Mouse (Mus musculus) midbrain, embryonic 16.5 days (tissue): ENCODE results near the gene Tmem39b. TPM values are rescaled to one million over a fixed set of nuclear protein-coding genes. Genes with fewer than 3 reads are reported as not detected.
"Not testable (repeated sequence)": the region's sequence is repeated elsewhere in the genome, so short reads cannot be mapped to it uniquely, and the experiment has no call there.

Source experiments
- ATAC-seq: fragments of 200-750 bp; cut with Nextera tagmentation; 2 replicates; pipeline ENCODE4 v1.8.0; 2017; ENCODE audit warnings: moderate TSS enrichment
- H3K27ac ChIP-seq: fragments of 300-500 bp; sonication (generic); 2 replicates; pipeline ENCODE4 v1.5.1; 2014; ENCODE audit warnings: mild to moderate bottlenecking, low read length, mixed read lengths
- H3K27me3 ChIP-seq: fragments of 300-500 bp; sonication (generic); 2 replicates; pipeline ENCODE4 v1.6.1; 2014; ENCODE audit warnings: low read depth, low read length, mixed read lengths; ENCODE audit not compliant: control insufficient read depth, insufficient read depth
- H3K36me3 ChIP-seq: fragments of 300-500 bp; sonication (generic); 2 replicates; pipeline ENCODE4 v1.6.1; 2014; ENCODE audit warnings: mild to moderate bottlenecking, low read length, moderate library complexity, mixed read lengths; ENCODE audit not compliant: control insufficient read depth, insufficient read depth
- H3K4me1 ChIP-seq: fragments of 300-500 bp; sonication (generic); 2 replicates; pipeline ENCODE4 v1.6.1; 2014; ENCODE audit warnings: mild to moderate bottlenecking, low read length, mixed read lengths; ENCODE audit not compliant: control insufficient read depth, insufficient read depth
- H3K4me2 ChIP-seq: fragments of 300-500 bp; sonication (generic); 2 replicates; pipeline ENCODE4 v1.6.1; 2014; ENCODE audit warnings: mild to moderate bottlenecking, low read length, mixed read lengths
- H3K4me3 ChIP-seq: fragments of 300-500 bp; sonication (generic); 2 replicates; pipeline ENCODE4 v1.5.1; 2014; ENCODE audit warnings: low read depth, mild to moderate bottlenecking, low read length, moderate library complexity, mixed read lengths
- H3K9ac ChIP-seq: fragments of 300-500 bp; sonication (generic); 2 replicates; pipeline ENCODE4 v1.6.1; 2014; ENCODE audit warnings: low read depth, low read length, mixed read lengths
- H3K9me3 ChIP-seq: fragments of 300-500 bp; sonication (generic); replicated peaks from 2 replicates; pipeline ENCODE4 v1.6.1; 2014; ENCODE audit warnings: mild to moderate bottlenecking, low read length, mixed read lengths; ENCODE audit not compliant: control insufficient read depth, poor library complexity, severe bottlenecking
- WGBS: fragments of 180-500 bp; shearing (Covaris S2); extraction: QIAGEN DNeasy Blood & Tissue Kit; methylation state at CpG from one replicate; pipeline ENCODE4 v1.1.7; 2014; 5-methylcytosine and 5-hydroxymethylcytosine counted together
- polyA plus RNA-seq: library from polyadenylated mRNA; unstranded; fragments of >200 nt; fragmentation: Nextera tagmentation; extraction: Ambion mirVana; gene quantifications from 2 replicates; pipeline ENCODE4 v1.2.1, GENCODE M21; 2015

Gene Tmem39b
- polyA plus RNA-seq, 1 experiment from 2014 or later: 16.8 TPM

DNA sequence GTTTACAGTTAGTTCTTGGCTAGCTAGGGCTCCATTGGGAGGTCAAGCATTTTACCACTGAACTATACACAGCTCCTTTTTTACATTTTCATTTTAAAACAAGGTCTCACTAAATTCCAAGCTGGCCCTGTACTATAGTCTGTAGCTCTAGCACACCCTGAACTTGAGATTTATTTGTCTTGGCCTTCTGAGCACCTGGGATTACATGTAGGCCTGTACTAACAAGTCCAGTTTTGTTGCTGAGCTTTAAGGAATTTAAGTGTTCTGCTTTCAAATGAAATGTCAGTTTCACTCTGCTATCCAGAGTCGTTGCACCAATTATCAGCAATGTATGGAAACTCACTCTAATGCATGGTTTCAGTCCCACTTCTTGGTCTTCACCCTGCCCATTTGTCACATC, 39.5 kb upstream of the Tmem39b start:
- Histone ChIP-seq H3K4me2 (no peak overlapping the region), H3K9me3 (no peaks in the 10 kb centered on the region), H3K27ac (no peak overlapping the region), H3K27me3 (no peaks in the 10 kb centered on the region), H3K36me3 (no peaks in the 10 kb centered on the region), H3K4me3 (no peak overlapping the region), H3K4me1 (peaks cover 22% of the 10 kb centered on the region), H3K9ac (no peak overlapping the region)
- WGBS: 88% methylated on average over 1 of the region's 1 CpGs
- ATAC-seq: no peak

GRCm38 (mm10) chr4:129735485-129735884, 38.8 kb upstream of the Tmem39b start:
- H3K36me3 ChIP-seq, ATAC-seq: not testable (repeated sequence)
- 97% methylated on average over 3 of the region's 4 CpGs for WGBS

DNA sequence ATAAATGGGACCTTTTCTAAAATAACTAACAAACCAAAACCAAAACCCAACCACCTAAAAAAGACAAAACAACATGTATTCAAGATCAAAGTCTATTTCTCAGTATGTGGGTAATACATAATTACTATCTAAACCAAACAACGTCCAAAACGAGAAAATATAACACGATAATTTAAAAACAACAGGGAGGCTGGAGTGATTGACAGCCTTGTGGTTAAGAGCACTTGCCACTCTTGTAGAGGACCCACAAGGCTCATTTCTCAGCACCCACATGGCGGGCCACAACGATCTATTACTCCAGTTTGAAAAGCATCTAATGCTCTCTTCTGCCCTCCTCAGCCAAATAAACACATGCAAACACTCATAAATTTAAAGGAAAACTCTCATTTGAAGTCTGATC, 34.8 kb upstream of the Tmem39b start:
- peaks cover 5% of the 10 kb centered on the region; the same call in 1 of the 2 replicates for H3K36me3 ChIP-seq
- 0 out of 2 replicates have a peak, but pooled peaks cover 2% of the 10 kb centered on the region for H3K4me1 ChIP-seq
- WGBS: 91% methylated on average over 5 of the region's 5 CpGs
- no peak for ATAC-seq
- no peak overlapping the region for H3K27ac ChIP-seq
- no peak overlapping the region for H3K4me2 ChIP-seq
- no peak overlapping the region for H3K9ac ChIP-seq
- no peaks in the 10 kb centered on the region for H3K27me3 ChIP-seq
- H3K9me3 ChIP-seq: no peaks in the 10 kb centered on the region
- H3K4me3 ChIP-seq: no peak overlapping the region

More at GRCm38 (mm10) chr4:129735485-129735884, 38.8 kb upstream of the Tmem39b start:
- not testable (repeated sequence) for H3K4me2 ChIP-seq, H3K27ac ChIP-seq, H3K9ac ChIP-seq, H3K27me3 ChIP-seq, H3K4me3 ChIP-seq, H3K9me3 ChIP-seq
- H3K4me1 ChIP-seq: peaks cover 22% of the 10 kb centered on the region

DNA sequence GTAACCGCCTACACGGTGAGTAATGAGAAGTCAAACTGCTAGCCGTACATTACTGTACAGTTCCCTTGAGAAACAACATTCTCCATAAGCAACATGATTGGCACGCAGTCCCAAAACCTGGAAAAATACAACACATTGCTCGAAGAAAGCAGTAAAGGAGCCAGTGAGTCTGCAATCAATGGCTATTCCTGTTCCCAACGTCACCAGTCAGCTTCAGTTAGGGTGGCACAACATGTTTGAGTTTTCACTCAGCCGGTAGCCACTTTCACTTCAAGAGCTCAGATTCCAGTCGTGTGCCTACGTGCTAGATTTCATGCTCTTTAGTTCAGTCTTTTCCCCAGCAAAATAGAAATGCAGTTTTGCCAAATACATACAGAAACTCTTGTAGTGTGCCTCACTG, 19.7 kb upstream of the Tmem39b start:
- H3K9me3 ChIP-seq: no peaks in the 10 kb centered on the region
- H3K4me3 ChIP-seq: no peak overlapping the region
- peaks cover 36% of the 10 kb centered on the region for H3K36me3 ChIP-seq
- H3K4me1 ChIP-seq: no peaks in the 10 kb centered on the region
- H3K9ac ChIP-seq: no peak overlapping the region
- no peak overlapping the region for H3K27ac ChIP-seq
- H3K4me2 ChIP-seq: no peak overlapping the region
- WGBS: 92% methylated on average over 9 of the region's 9 CpGs
- no peaks in the 10 kb centered on the region for H3K27me3 ChIP-seq
- no peak for ATAC-seq

DNA sequence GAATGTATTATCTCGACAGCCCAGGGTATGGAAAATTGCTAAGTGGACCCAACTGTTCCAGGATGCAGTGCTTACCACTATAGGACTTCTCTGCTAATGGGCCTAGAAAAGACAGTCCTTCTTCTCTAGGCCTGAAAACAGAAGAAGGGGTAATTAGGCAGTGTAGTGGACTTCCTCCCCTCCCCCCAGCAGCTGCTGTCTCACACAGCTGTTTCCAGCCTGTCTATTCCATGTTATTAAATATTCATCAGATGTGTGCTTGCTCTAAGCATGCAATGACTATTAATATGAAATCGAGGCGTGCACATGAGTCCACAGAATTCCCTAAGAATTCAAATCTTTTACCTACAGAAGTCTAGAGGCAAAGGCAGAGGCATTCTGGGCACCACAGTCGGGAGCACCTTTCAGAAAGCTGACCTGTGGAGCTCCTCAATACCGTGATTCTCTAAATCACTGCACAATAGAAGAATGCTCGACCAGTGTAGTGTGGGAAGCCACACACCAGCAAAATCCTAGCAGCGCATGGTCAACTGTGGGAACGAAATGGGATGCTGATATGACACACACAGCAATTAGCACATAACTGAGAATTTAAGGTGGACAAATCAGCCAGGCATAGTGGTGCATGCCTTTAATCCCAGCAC, 13.0 kb upstream of the Tmem39b start:
- Histone ChIP-seq H3K36me3 (peaks cover 33% of the 10 kb centered on the region), H3K9ac (0 out of 2 replicates have a peak overlapping the region, but pooled peaks have one; percentile 26), H3K4me3 (no peak overlapping the region), H3K27ac (peak overlapping the region; percentile 72), H3K9me3 (no peaks in the 10 kb centered on the region), H3K4me1 (peaks cover 9% of the 10 kb centered on the region; the same call in 1 of the 2 replicates), H3K27me3 (no peaks in the 10 kb centered on the region), H3K4me2 (no peak overlapping the region)
- ATAC-seq: peak; percentile 76
- WGBS: 35% methylated on average over 8 of the region's 8 CpGs

DNA sequence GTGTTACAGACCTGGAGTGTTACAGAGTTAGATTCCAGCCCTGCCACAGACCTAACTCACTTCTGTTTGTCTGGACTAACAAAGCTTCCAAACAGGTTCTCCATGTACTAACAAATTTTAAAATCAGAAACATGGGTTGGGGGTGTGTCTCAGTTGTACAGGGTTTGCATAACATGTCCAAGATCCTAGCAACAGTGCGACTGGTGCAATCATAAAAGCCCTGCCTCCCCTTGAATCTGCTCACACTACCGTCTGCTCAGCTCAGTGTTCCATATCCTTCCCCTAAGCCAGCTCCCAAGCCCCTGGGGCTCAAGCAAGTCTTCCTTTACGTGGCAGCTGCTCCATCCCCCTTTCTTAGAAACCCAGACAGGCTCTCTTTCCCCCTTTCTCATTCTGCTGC, 10.1 kb upstream of the Tmem39b start:
- peak overlapping the region; percentile 66; the same call in 1 of the 2 replicates for H3K27ac ChIP-seq
- no peaks in the 10 kb centered on the region for H3K27me3 ChIP-seq
- H3K4me3 ChIP-seq: no peak overlapping the region
- H3K9ac ChIP-seq: no peak overlapping the region
- peaks cover 23% of the 10 kb centered on the region for H3K36me3 ChIP-seq
- 31% methylated on average over 3 of the region's 3 CpGs for WGBS
- peaks cover 26% of the 10 kb centered on the region for H3K4me1 ChIP-seq
- H3K9me3 ChIP-seq: no peaks in the 10 kb centered on the region
- H3K4me2 ChIP-seq: no peak overlapping the region
- no peak for ATAC-seq

DNA sequence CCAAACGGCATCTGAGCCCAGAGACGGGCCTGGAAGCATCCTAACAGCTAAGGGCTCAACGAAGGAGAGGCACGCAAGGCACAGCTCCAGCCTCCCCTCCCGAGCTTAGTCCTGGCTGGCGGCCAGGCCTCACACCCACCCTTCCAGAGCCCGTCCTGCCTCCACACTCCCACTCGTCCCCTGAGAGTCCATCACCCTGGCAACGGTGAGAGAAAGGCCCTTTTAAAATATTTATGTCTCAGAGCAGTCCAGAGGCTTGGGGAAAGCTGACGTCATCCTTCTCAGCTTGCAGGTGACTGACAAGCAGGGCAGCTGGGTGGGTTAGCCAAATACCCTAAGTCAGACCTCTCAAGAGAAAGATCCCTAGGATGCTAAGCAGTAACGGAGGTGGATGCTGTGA, 5.8 kb upstream of the Tmem39b start:
- Histone ChIP-seq H3K9me3 (no peaks in the 10 kb centered on the region), H3K4me2 (peak overlapping the region; percentile 19; the same call in 1 of the 2 replicates), H3K27ac (peak overlapping the region; percentile 73), H3K4me3 (no peak overlapping the region), H3K36me3 (peaks cover 8% of the 10 kb centered on the region), H3K9ac (peak overlapping the region; percentile 51; the same call in 1 of the 2 replicates), H3K27me3 (no peaks in the 10 kb centered on the region), H3K4me1 (peaks cover 21% of the 10 kb centered on the region)
- WGBS: 9% methylated on average over 11 of the region's 11 CpGs
- peak; percentile 69 for ATAC-seq

DNA sequence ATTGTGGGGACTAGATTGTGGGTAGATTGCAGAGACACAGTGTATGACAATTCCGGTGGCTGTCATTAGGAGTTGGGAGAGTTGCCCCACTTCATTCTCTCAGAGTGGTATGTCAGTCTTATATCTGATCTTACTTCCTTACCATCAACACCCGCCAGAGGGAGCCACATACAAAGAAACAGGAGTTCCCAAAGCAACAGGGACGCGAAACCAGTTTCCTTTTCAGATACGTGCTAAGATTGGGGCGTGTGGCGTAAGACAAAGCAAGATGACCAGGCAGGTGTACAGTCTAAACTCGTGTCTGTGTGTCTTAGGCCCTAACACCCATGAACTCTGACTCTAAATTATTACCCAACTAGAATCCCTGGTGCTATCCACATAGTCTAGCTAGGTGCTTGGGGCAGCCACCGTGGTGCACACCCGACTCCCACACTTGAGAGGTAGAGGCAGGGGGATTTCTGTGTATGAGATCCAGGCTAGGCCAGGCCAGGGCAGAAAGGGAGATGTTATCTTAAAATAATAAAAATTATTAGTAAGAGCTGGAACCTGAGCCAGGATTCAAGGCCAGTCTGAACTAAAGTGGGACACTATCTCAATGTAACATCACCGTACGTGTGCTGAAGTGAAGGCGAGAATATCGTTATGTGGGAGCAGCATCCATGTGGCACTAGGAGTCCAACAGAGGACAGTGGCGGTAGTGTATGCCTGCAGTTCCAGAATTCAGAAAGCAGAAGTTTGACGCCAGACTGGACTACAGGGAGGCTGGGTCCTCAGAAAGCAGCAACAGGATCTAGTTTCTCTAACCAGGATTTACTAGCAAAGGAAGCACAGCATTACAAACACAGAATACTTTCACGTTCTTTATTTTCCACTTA, 5.1 kb upstream of the Tmem39b start:
- peak overlapping the region; percentile 73 for H3K27ac ChIP-seq
- H3K4me3 ChIP-seq: no peak overlapping the region
- H3K36me3 ChIP-seq: peaks cover 8% of the 10 kb centered on the region
- ATAC-seq: peak; percentile 44
- H3K4me1 ChIP-seq: peaks cover 27% of the 10 kb centered on the region
- 36% methylated on average over 17 of the region's 17 CpGs for WGBS
- H3K4me2 ChIP-seq: peak overlapping the region; percentile 19; the same call in 1 of the 2 replicates
- H3K9ac ChIP-seq: peak overlapping the region; percentile 50
- H3K9me3 ChIP-seq: no peaks in the 10 kb centered on the region
- no peaks in the 10 kb centered on the region for H3K27me3 ChIP-seq

DNA sequence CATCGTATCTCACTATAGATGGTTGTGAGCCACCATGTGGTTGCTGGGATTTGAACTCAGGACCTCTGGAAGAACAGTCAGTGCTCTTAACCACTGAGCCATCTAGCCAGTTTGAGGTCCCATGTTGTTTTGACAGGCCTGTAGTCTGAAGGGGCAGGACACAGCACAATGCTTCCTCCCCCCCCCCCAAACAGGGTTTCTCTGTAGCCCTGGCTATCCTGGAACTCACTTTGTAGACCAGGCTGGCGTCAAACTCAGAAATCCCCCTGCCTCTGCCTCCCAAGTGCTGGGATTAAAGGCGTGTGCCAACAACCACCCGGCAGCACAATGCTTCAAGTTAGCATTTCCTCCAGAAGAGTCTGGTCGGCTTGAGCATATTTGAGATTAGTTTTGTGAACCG, 4.0 kb upstream of the Tmem39b start:
- peak overlapping the region; percentile 68 for H3K27ac ChIP-seq
- ATAC-seq, H3K4me2 ChIP-seq, H3K27me3 ChIP-seq, H3K36me3 ChIP-seq, H3K9ac ChIP-seq, H3K4me3 ChIP-seq, H3K9me3 ChIP-seq: not testable (repeated sequence)
- peaks cover 28% of the 10 kb centered on the region for H3K4me1 ChIP-seq
- 94% methylated on average over 6 of the region's 6 CpGs for WGBS
